Mouse (Mus musculus) MEL (cell line): ENCODE results near the gene Samd14.

Experiments used
- CHD1 ChIP-seq: IDR thresholded peaks from 2 replicates; pipeline ENCODE4 v1.6.1; 2012; ENCODE audit warnings: low read depth, mild to moderate bottlenecking, inconsistent platforms, low read length, improper control_type of control experiment
- CTCF ChIP-seq, 3 experiments: IDR thresholded peaks in 2 of 3; conservative IDR thresholded peaks in 1 of 3; 2 replicates each; pipeline ENCODE4 v1.5.1; 2011 to 2012; ENCODE audit warnings: low read length in 3 of 3, low read depth in 2 of 3, mild to moderate bottlenecking in 2 of 3, improper control_type of control experiment in 1 of 3, inconsistent platforms in 1 of 3, mixed read lengths in 1 of 3, moderate library complexity in 1 of 3; ENCODE audit not compliant: control insufficient read depth in 1 of 3, insufficient read depth in 1 of 3, poor library complexity in 1 of 3, severe bottlenecking in 1 of 3
- POLR2A ChIP-seq, 2 experiments: IDR thresholded peaks; 2 replicates each; pipeline ENCODE4 v1.6.1; 2011 to 2012; ENCODE audit warnings: low read length in 2 of 2, mild to moderate bottlenecking in 2 of 2, control low read depth in 1 of 2, improper control_type of control experiment in 1 of 2, low read depth in 1 of 2, moderate library complexity in 1 of 2; ENCODE audit not compliant: control insufficient read depth in 1 of 2, insufficient read depth in 1 of 2, poor library complexity in 1 of 2
- SIN3A ChIP-seq: IDR thresholded peaks from 2 replicates; pipeline ENCODE4 v1.6.1; 2012; ENCODE audit warnings: low read length, improper control_type of control experiment, inconsistent platforms

DNA sequence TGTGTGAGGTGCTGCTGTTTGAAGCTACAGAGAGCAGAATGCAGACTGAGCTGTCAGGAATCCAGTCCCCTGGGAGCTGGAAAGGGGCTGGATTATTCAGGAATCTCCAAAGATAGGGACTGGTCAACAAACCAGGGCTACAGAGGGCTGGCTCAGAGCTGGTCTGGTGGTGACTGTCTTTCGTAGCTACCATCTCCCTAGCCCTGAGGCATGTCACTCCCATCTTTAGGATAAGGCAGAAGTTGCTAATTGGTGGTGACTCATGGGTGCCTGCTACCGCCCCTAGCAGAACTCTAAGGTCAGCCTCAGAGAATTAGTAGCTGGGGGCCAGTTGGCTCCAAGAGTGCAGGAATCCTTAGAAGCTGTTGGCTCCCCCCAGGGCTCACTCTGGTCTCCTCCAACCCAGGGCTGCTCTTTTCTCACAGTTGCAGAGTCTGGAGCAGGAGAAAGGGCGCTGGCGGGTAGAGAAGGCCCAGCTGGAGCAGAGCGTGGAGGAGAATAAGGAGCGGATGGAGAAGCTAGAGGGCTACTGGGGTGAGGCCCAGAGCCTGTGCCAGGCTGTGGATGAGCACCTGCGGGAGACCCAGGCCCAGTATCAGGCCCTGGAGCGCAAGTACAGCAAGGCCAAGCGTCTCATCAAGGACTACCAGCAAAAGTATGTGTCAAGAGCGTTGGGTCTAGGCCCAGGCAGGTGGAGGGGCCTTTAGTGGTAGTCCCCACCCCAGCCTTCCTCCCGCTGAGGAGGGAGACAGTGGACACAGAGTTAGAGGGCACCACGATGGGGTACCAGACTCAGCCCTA, 5.3 kb upstream of the Samd14 start:
- TF ChIP-seq CTCF (IDR thresholded peaks at IDR 0.05 in 2 of 3, conservative IDR thresholded peaks at IDR 0.05 in 1 of 3; ENCODE audit: control insufficient read depth in 1 of 3, insufficient read depth in 1 of 3, low read depth in 2 of 3, low read length in 3 of 3, poor library complexity in 1 of 3, severe bottlenecking in 1 of 3) (no peak), POLR2A (IDR thresholded peaks at IDR 0.05; ENCODE audit: control insufficient read depth in 1 of 2, insufficient read depth in 1 of 2, low read depth in 1 of 2, low read length in 2 of 2, poor library complexity in 1 of 2) (0 out of 4 replicates have a peak, but pooled peaks of 1 of the 2 experiments have one; percentile 3), CHD1 (no peak), SIN3A (no peak)
